Mouse (Mus musculus) C2C12 (cell line): Measurements from ENCODE around the gene Akap13.

ENCODE experiments used
- CEBPB ChIP-seq: IDR thresholded peaks from one replicate; pipeline ENCODE4 v1.6.1; 2011; ENCODE audit warnings: low read depth, mild to moderate bottlenecking, control low read depth, moderate library complexity
- CTCF ChIP-seq: IDR thresholded peaks from one replicate; pipeline ENCODE4 v1.5.1; 2011; ENCODE audit not compliant: control insufficient read depth, insufficient read depth, insufficient read length
- MAX ChIP-seq: IDR thresholded peaks from one replicate; pipeline ENCODE4 v1.6.1; 2011; ENCODE audit warnings: mild to moderate bottlenecking, control low read depth
- MYOD1 ChIP-seq: IDR thresholded peaks from one replicate; pipeline ENCODE4 v1.6.1; 2011; ENCODE audit warnings: low read depth; ENCODE audit not compliant: control insufficient read depth, insufficient read length
- MYOG ChIP-seq: IDR thresholded peaks from one replicate; pipeline ENCODE4 v1.6.1; 2011; ENCODE audit not compliant: control insufficient read depth, insufficient read length; ENCODE audit errors: extremely low read depth
- USF1 ChIP-seq: IDR thresholded peaks from one replicate; pipeline ENCODE4 v1.6.1; 2011; ENCODE audit warnings: low read depth, mild to moderate bottlenecking, control low read depth, moderate library complexity

- TF ChIP-seq MAX (no peak), MYOD1 (no peak), CEBPB (no peak), USF1 (no peak), CTCF (no peak), MYOG (no peak)
These were observed 44.7 kb upstream of the Akap13 start for GRCm38 (mm10) chr7:75410641-75411040.
